Mouse (Mus musculus) spleen, postnatal 10 days (tissue): ENCODE results near the gene Doc2g.
"Not testable (repeated sequence)": the region's sequence is repeated elsewhere in the genome, so short reads cannot be mapped to it uniquely, and the experiment has no call there.

Experiments
- DNase-seq, 2 experiments: peaks; one replicate each; pipeline ENCODE4 v3.0.0; 2021 to 2022; ENCODE audit warnings: low spot score in 2 of 2

The Doc2g gene

GRCm38 (mm10) chr19:4003112-4003511, at the start of gene Doc2g:
Gene Doc2g (plus strand): TSS chr19:4003313.
- DNase-seq, result no peak

DNA sequence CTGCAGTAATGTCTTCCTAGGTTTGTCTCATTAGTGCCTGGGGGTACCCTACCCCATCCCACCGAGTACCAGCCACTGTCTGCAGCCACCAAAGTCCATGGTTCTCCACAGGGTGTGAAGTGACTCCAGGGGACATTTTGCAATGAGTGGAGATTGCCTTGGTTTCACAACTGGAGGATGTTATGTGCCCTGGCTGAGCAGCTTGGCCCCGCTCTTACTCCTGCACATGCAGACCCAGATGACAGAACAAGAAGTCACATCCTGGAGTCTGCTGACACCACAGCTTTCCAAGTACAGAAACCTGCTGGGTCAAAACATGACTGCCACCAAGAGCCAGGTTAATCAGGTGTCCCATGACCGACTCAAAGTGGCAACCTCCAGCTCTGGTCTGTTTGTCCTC, 48.1 kb upstream of the Doc2g start:
- DNase-seq, result no peak

DNA sequence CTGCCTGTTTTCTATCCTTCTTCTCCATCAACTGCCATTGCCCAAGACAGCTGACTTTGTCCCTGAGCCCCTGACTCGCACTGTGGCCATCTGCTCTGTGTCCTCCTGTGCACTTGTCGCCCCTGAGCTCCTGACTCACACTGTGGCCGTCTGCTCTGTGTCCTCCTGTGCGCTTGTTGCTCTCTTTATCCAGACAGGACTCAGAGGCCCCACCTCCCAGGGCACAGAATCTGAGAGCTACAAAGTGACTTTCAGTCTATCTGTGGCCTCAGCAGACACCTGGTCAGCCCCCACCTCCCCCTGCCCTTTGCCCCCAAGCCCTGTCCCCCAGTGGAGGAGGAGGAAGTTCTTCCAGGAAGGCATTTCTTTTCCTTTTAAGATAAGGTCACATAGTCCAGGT, 47.3 kb upstream of the Doc2g start:
- DNase-seq, result no peak

DNA sequence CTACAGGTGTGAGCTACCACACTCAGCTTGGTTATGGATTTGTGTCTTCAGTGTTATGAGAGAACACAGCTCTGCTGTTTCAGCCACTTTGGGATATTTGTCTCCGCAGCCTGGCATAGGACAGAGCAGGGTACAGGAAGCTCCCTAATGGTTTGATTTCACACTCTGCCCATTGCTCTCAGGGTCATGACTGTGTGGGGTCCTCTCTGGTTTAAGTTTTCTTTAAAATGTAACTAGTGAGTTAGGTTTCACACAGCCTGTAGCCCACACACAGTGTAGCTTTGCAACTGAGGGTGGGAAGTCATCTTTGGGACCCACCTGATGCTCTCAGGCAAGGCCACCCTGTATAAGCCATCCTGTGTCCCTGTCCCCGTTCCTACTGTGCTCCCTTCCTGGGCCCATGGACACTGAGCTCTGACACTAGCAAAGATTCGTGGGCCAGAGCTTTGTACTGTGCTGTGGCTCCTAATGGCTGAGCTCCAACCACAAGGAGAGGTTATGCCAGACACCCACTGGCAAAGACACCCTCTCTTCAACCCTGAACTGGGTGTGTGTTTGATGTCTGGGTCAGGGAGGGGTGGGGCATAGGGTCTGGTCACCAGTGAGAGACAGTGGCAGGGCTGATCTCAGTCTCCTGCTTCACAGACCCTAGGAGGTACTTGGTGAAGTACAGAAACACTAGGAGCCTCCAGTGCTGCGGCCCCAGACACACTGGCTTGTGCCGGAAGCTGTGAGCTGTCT, 45.6 kb upstream of the Doc2g start:
- not testable (repeated sequence) for DNase-seq

DNA sequence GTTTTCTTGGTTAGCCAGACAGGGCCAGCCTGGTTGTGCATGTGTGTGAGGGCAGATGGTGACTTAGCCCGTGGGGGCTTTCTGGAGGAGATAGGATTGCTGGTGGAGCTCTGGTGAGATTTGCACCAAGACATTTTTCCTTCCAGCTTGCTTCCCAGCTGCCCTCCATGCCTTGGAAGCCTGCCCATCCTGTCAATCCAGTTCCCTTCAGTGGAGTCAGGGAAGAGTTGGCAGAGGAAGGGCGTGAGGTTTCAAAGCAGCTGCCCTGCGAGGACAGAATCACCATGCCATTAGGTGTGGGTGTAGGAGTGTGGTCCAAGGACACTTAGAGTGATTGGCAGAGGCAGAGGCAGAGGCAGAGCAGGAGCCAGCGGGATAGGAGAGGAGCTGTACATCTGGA, 44.6 kb upstream of the Doc2g start, which contains the start of gene Aldh3b3:
TSS of gene Aldh3b3 (plus strand) at position 176 of the 400 bp plus-strand sequence.
- no peak for DNase-seq

DNA sequence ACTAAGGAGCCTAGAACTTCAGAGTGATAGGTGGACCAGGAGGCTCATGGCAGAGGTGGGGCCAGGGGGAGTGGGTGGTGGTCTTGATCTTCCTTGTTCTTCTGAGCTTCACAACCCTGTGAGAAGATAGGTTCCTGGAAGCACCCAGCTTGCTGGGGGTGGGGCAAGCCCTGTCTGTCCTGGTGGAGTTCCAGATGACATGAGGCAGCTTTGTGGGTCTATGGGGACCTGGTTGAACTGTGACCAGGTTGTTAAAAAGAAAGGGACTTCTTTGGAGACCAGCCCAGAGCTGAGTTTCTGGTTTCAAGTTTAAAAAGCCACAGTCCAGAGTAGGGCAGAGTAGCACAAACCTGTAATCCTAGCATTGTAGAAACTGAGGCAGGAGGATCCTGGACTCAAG, 44.1 kb upstream of the Doc2g start:
- no peak for DNase-seq

GRCm38 (mm10) chr19:3960211-3960610, 42.9 kb upstream of the Doc2g start:
- DNase-seq, result no peak

- not testable (repeated sequence) for DNase-seq
Observed at GRCm38 (mm10) chr19:3961805-3962204, 41.3 kb upstream of the Doc2g start.

- peak in 1 of 2 experiments; percentile 70 for DNase-seq
Observed at GRCm38 (mm10) chr19:3962469-3962868, 40.6 kb upstream of the Doc2g start.

DNA sequence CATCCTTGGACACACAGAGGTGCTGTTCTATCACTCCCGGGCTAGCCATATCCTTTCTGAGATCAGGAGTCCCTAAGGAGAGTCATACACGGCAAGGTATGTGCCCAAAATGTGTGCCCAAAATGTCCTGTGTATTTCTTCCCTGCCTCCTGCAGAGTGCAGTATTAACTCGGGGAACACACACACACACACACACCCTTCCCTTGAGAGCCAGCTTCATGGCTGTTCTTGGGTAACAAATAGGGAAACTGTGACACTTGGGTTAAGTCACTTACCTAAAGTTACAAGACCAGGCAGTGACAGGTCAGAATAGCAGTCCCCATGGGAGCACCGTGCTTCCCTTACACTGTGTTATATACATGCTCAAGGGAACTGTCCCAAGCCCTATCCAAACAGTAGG, 39.1 kb upstream of the Doc2g start:
- DNase-seq, result no peak

DNA sequence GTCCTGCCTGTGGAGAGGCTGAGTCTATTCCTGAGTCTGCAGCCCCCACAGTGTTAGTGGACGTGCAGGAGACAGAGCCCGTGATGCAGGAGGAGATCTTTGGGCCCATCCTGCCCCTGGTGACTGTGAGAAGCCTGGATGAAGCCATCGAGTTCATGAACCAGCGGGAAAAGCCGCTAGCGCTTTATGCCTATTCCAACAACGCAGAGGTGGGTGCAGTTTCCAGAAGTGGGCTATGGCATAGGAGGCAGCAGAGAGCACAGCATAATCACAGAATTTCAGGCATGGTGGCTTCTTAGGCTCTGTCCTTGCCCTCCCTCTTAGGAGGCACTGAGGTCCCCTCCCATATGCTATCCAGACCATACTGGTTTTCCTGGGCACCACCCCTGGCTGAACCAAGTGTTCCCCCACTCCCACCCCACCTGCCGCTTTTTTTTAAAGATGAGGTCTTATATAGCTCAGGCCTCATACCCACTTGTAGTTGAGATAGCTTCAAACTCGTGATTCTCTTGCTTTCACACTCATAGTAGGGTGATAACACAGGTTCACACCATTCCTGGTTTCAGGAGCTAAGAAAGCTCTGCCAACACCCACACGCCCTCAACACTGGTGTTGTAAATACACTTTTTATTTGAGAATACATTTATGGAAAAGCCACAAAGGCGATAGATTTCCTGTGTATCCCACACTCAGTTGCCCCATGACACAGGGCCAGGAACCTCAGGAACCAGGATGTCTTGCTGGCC, 36.6 kb upstream of the Doc2g start:
- DNase-seq, result no peak

GRCm38 (mm10) chr19:3967258-3967657, 35.9 kb upstream of the Doc2g start:
- DNase-seq, result no peak

GRCm38 (mm10) chr19:3972229-3972628, 30.9 kb upstream of the Doc2g start, which contains the start of gene Aldh3b2:
Gene Aldh3b2 (plus strand): TSS chr19:3972328.
- peak in 1 of 2 experiments; percentile 67 for DNase-seq

- DNase-seq, result not testable (repeated sequence)
Observed at GRCm38 (mm10) chr19:3974608-3975007, 28.5 kb upstream of the Doc2g start.

- DNase-seq, result no peak
Observed at GRCm38 (mm10) chr19:3975866-3976265, 27.2 kb upstream of the Doc2g start.

- peak; percentile 70 to 84 for DNase-seq
Observed at GRCm38 (mm10) chr19:3980309-3980708, 22.8 kb upstream of the Doc2g start.

DNA sequence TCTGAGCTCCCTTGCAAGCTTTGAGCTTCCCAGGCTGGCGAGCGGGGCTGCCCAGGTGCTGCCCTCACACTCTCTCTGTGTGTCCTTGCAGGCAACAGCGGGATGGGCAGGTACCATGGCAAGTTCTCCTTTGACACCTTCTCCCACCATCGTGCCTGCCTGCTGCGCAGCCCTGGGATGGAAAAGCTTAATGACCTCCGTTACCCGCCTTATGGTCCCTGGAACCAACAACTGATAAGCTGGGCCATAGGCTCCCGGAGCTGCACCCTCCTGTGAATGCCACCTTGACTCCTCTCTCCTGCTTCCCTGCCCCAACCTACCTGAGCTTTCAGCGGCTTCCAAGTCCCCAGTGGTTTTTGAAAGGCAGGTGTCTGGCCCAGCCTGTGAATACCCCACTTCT, 22.2 kb upstream of the Doc2g start:
- DNase-seq, result no peak

- no peak for DNase-seq
Observed at GRCm38 (mm10) chr19:3983527-3984200, 19.4 kb upstream of the Doc2g start.

- no peak for DNase-seq
Observed at GRCm38 (mm10) chr19:3985261-3985681, 17.8 kb upstream of the Doc2g start.

GRCm38 (mm10) chr19:3986334-3986733, 16.8 kb upstream of the Doc2g start, which contains the start of gene Acy3:
Gene Acy3 (plus strand): TSS chr19:3986570.
- DNase-seq, result peak in 1 of 2 experiments; percentile 66

GRCm38 (mm10) chr19:3988066-3988465, 15.0 kb upstream of the Doc2g start:
- DNase-seq, result no peak

DNA sequence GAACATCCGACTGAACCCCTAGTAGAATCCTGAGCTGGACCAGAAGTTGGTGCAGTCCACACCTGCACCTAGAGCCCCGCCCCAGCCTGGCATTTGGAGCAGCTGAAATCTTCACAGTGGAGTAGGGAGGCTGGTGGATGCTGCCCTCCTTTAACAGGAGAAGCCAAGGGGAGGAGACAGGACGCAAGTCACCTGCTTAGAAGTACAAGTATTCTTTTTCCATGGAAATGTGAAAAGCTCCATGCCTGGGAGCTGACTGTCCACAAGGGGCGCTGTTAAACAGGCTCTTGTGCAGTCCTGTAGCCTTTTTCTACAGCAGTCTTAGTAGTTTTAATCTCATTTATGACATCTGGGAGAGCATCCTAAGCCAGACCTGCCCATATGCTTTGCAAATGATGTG, 14.4 kb upstream of the Doc2g start:
- DNase-seq, result no peak
